Mouse (Mus musculus): Measurements from ENCODE around the gene Zbtb43. TPM values are rescaled to one million over a fixed set of nuclear protein-coding genes. Genes with fewer than 3 reads are reported as not detected.

The Zbtb43 gene
- total and polyA plus RNA-seq, 3 experiments: 8.5 to 10.9 (median 8.9) TPM

- dilution Hi-C loops (cut with MboI; ENCODE audit: extremely low pct_ligation_motif_present, extremely low pct_unique_long_range_greater_than_20kb, low sequenced_read_pairs) (no loop called here), in situ Hi-C loops (cut with MboI; ENCODE audit: low pct_ligation_motif_present, low pct_unique_long_range_greater_than_20kb, low sequenced_read_pairs) (loop anchor here (5.0 kb wide), 2 partner anchors 48 to 243 kb away; no protein-coding TSS in a partner anchor)
- Histone ChIP-seq H3K27ac (ENCODE audit: insufficient read depth, low read depth) (no peak overlapping the region), H3K4me2 (ENCODE audit: insufficient read depth, low read depth, poor library complexity, severe bottlenecking) (no peak overlapping the region), H3K36me3 (replicated peaks in 1 of 2; ENCODE audit: control insufficient read depth in 1 of 2, insufficient read depth in 1 of 2, low read length in 1 of 2) (peaks cover 0 to 5% of the 10 kb centered on the region in 2 experiments), H3K4me1 (ENCODE audit: control insufficient read depth in 1 of 2, insufficient read depth in 2 of 2) (peaks cover 0 to 21% of the 10 kb centered on the region in 2 experiments; a peak in 2 of 4 replicates), H3K27me3 (replicated peaks) (no peaks in the 10 kb centered on the region), H3K9me3 (replicated peaks; ENCODE audit: low read length) (no peaks in the 10 kb centered on the region), H3K9ac (ENCODE audit: insufficient read depth, low read depth) (no peak overlapping the region), H3K79me2 (replicated peaks; ENCODE audit: control insufficient read depth, extremely low read depth, insufficient read depth, poor library complexity, severe bottlenecking) (no peaks in the 10 kb centered on the region; the same call in 1 of the 2 replicates), H3K4me3 (replicated peaks in 1 of 3; ENCODE audit: low read depth in 2 of 3, low read length in 2 of 3, poor library complexity in 1 of 3) (no peak overlapping the region)
- no peak for DNase-seq (ENCODE audit: extremely low read depth)
- TF ChIP-seq CHD1 (IDR thresholded peaks at IDR 0.05; ENCODE audit: low read depth, low read length) (no peak), ZC3H11A (IDR thresholded peaks at IDR 0.05; ENCODE audit: low read depth, low read length) (no peak), UBTF (IDR thresholded peaks at IDR 0.05; ENCODE audit: low read depth, low read length) (no peak), HCFC1 (IDR thresholded peaks at IDR 0.05; ENCODE audit: low read depth, low read length) (no peak), KAT2A (IDR thresholded peaks at IDR 0.05; ENCODE audit: insufficient replicate concordance, low read length) (no peak), PAX5 (IDR thresholded peaks at IDR 0.05; ENCODE audit: low read length) (no peak), MAZ (IDR thresholded peaks at IDR 0.05; ENCODE audit: low read depth, low read length) (no peak), BHLHE40 (IDR thresholded peaks at IDR 0.05; ENCODE audit: low read depth, low read length) (no peak), ZNF384 (IDR thresholded peaks at IDR 0.05; ENCODE audit: low read depth, low read length) (no peak), MAX (IDR thresholded peaks at IDR 0.05; ENCODE audit: low read length) (no peak), MEF2A (IDR thresholded peaks at IDR 0.05; ENCODE audit: borderline replicate concordance, low read depth, low read length) (no peak), MXI1 (IDR thresholded peaks at IDR 0.05; ENCODE audit: low read depth, low read length) (no peak), IRF4 (IDR thresholded peaks at IDR 0.05; ENCODE audit: low read depth, low read length) (no peak), JUND (conservative IDR thresholded peaks at IDR 0.05; ENCODE audit: low read depth, low read length) (no peak), ZKSCAN1 (IDR thresholded peaks at IDR 0.05; ENCODE audit: borderline replicate concordance, low read depth, low read length) (no peak), SMC3 (IDR thresholded peaks at IDR 0.05; ENCODE audit: low read depth, low read length) (no peak), SIN3A (IDR thresholded peaks at IDR 0.05; ENCODE audit: low read length) (no peak), ZMIZ1 (IDR thresholded peaks at IDR 0.05; ENCODE audit: low read depth, low read length) (no peak)
Observed at GRCm38 (mm10) chr2:33400541-33400940, 67.8 kb downstream of the Zbtb43 start.

Other genes starting within 250 kb of the Zbtb43 start
- gene Ralgps1, start 97.1 kb downstream of the Zbtb43 start, total RNA-seq (2012; rRNA removed): 1.2 and 1.5 TPM in 2 replicates
- 0.62 and 0.95 TPM in 2 replicates for gene Ralgps1, start 97.1 kb downstream of the Zbtb43 start, total RNA-seq (2014; rRNA removed)
- gene Ralgps1, start 97.1 kb downstream of the Zbtb43 start, polyA plus RNA-seq (2012; ENCODE audit: insufficient read length, low read depth): 1.3 and 2.1 TPM in 2 replicates
- gene Zbtb34, start 37.2 kb downstream of the Zbtb43 start, total RNA-seq (2012; rRNA removed): 5.0 TPM in 2 replicates
- 2.0 and 3.4 TPM in 2 replicates for gene Zbtb34, start 37.2 kb downstream of the Zbtb43 start, total RNA-seq (2014; rRNA removed)
- 4.5 and 5.8 TPM in 2 replicates for gene Zbtb34, start 37.2 kb downstream of the Zbtb43 start, polyA plus RNA-seq (2012; ENCODE audit: insufficient read length, low read depth)
- not detected in 2 replicates for gene Lmx1b, start 172.0 kb upstream of the Zbtb43 start, total RNA-seq (2012; rRNA removed)
- not detected in 2 replicates for gene Lmx1b, start 172.0 kb upstream of the Zbtb43 start, total RNA-seq (2014; rRNA removed)
- not detected in 2 replicates for gene Lmx1b, start 172.0 kb upstream of the Zbtb43 start, polyA plus RNA-seq (2012; ENCODE audit: insufficient read length, low read depth)